Mouse (Mus musculus) liver, embryonic 14.5 days (tissue): ENCODE measurements at regions not wholly inside any gene's neighbourhood (a gene's known extent, or its start where the extent isn't known, plus 50 kb on each side); places are given as distances from the start of the nearest gene placed in this dataset.

ENCODE experiments used
- ATAC-seq: fragments of 200-750 bp; cut with Nextera tagmentation; 2 replicates; pipeline ENCODE4 v1.8.0; 2017; ENCODE audit warnings: moderate number of reproducible peaks, mild to moderate bottlenecking, moderate library complexity; ENCODE audit not compliant: insufficient read depth
- DNase-seq, 3 experiments: peaks; one replicate each; pipeline ENCODE4 v3.0.0-alpha.2; 2012 to 2013; ENCODE audit warnings: low read depth in 3 of 3, low spot score in 3 of 3
- H3K27ac ChIP-seq: fragments of 300-500 bp; sonication (generic); 2 replicates; pipeline ENCODE4 v1.5.1; 2014; ENCODE audit warnings: moderate library complexity, mild to moderate bottlenecking, control low read depth, inconsistent platforms
- H3K27me3 ChIP-seq: fragments of 300-500 bp; sonication (generic); 2 replicates; pipeline ENCODE4 v1.6.1; 2014; ENCODE audit warnings: mild to moderate bottlenecking, low read length, moderate library complexity; ENCODE audit not compliant: control insufficient read depth, insufficient read depth
- H3K36me3 ChIP-seq: fragments of 300-500 bp; sonication (generic); replicated peaks from 2 replicates; pipeline ENCODE4 v1.6.1; 2014; ENCODE audit warnings: low read depth; ENCODE audit not compliant: control insufficient read depth, insufficient read depth
- H3K4me1 ChIP-seq, 2 experiments: fragments of 200-500 bp in 1 of 2; fragments of 300-500 bp in 1 of 2; sonication (generic) in 1 of 2; replicated peaks; 2 replicates each; pipeline ENCODE4 v1.6.1; 2012 to 2014; ENCODE audit warnings: antibody characterized with exemption in 1 of 2, inconsistent platforms in 1 of 2, low read length in 1 of 2; ENCODE audit not compliant: control insufficient read depth in 2 of 2, insufficient read depth in 2 of 2
- H3K4me2 ChIP-seq: fragments of 300-500 bp; sonication (generic); 2 replicates; pipeline ENCODE4 v1.6.1; 2014; ENCODE audit warnings: low read depth, mild to moderate bottlenecking, control low read depth, moderate library complexity
- H3K4me3 ChIP-seq, 2 experiments: fragments of 200-500 bp in 1 of 2; fragments of 300-500 bp in 1 of 2; sonication (generic) in 1 of 2; 2 replicates each; pipeline ENCODE4 v1.5.1; 2012 to 2014; ENCODE audit warnings: low read depth in 2 of 2, low read length in 2 of 2, mild to moderate bottlenecking in 2 of 2, control low read depth in 1 of 2, inconsistent platforms in 1 of 2, moderate library complexity in 1 of 2; ENCODE audit not compliant: insufficient read depth in 1 of 2
- H3K9ac ChIP-seq: fragments of 300-500 bp; sonication (generic); replicated peaks from 2 replicates; pipeline ENCODE4 v1.6.1; 2014; ENCODE audit warnings: mild to moderate bottlenecking, control low read depth, moderate library complexity
- H3K9me3 ChIP-seq: fragments of 300-500 bp; sonication (generic); 2 replicates; pipeline ENCODE4 v1.6.1; 2016; ENCODE audit warnings: low read length, mixed read lengths; ENCODE audit not compliant: control insufficient read depth
- CTCF ChIP-seq: IDR thresholded peaks from 2 replicates; pipeline ENCODE4 v1.5.1; 2016; ENCODE audit warnings: antibody characterized with exemption, low read depth, control low read depth
- EP300 ChIP-seq: IDR thresholded peaks from 2 replicates; pipeline ENCODE4 v1.6.1; 2016; ENCODE audit warnings: antibody characterized with exemption, low read depth
- WGBS: fragments of 180-500 bp; shearing (Covaris S2); extraction: QIAGEN DNeasy Blood & Tissue Kit; methylation state at CpG from one replicate; pipeline ENCODE4 v1.1.7; 2014; ENCODE audit not compliant: insufficient replicate concordance; 5-methylcytosine and 5-hydroxymethylcytosine counted together

GRCm38 (mm10) chr9:84779125-84779524 lies 533.4 kb upstream of the Gm11114 start:
- Histone ChIP-seq H3K4me2 (no peak overlapping the region), H3K9ac (no peak overlapping the region), H3K27ac (no peak overlapping the region), H3K36me3 (no peaks in the 10 kb centered on the region), H3K4me3 (no peak overlapping the region), H3K27me3 (no peaks in the 10 kb centered on the region), H3K9me3 (no peaks in the 10 kb centered on the region), H3K4me1 (no peaks in the 10 kb centered on the region)
- DNase-seq (no peak), ATAC-seq (no peak)
- TF ChIP-seq CTCF = no peak
- no peak for TF ChIP-seq EP300
- 35% methylated on average over 1 of the region's 1 CpGs for WGBS

GRCm38 (mm10) chr9:84825768-84826167 lies 486.8 kb upstream of the Gm11114 start:
- Histone ChIP-seq H3K27me3 (no peaks in the 10 kb centered on the region), H3K9ac (no peak overlapping the region), H3K4me2 (no peak overlapping the region), H3K4me1 (no peaks in the 10 kb centered on the region), H3K4me3 (no peak overlapping the region), H3K9me3 (no peaks in the 10 kb centered on the region), H3K36me3 (no peaks in the 10 kb centered on the region), H3K27ac (no peak overlapping the region)
- no peak for DNase-seq
- TF ChIP-seq EP300 = no peak
- no peak for TF ChIP-seq CTCF
- ATAC-seq = no peak

- no peak overlapping the region for H3K9ac ChIP-seq
- no peak overlapping the region for H3K4me2 ChIP-seq
- no peaks in the 10 kb centered on the region for H3K9me3 ChIP-seq
- ATAC-seq = no peak
- no peak for TF ChIP-seq EP300
- TF ChIP-seq CTCF = no peak
- H3K4me1 ChIP-seq = no peaks in the 10 kb centered on the region
- no peak overlapping the region for H3K27ac ChIP-seq
- H3K36me3 ChIP-seq = no peaks in the 10 kb centered on the region
- DNase-seq = no peak
- H3K4me3 ChIP-seq = no peak overlapping the region
- no peaks in the 10 kb centered on the region for H3K27me3 ChIP-seq
- 12% methylated on average over 5 of the region's 5 CpGs for WGBS
Measured at GRCm38 (mm10) chr9:84828934-84829333, 483.6 kb upstream of the Gm11114 start.

GRCm38 (mm10) chr9:84830639-84831038 lies 481.9 kb upstream of the Gm11114 start:
- WGBS = 52% methylated on average over 2 of the region's 2 CpGs
- Histone ChIP-seq H3K9ac (no peak overlapping the region), H3K9me3 (no peaks in the 10 kb centered on the region), H3K36me3 (no peaks in the 10 kb centered on the region), H3K4me2 (no peak overlapping the region), H3K27ac (no peak overlapping the region), H3K4me3 (no peak overlapping the region), H3K27me3 (no peaks in the 10 kb centered on the region), H3K4me1 (no peaks in the 10 kb centered on the region)
- no peak for TF ChIP-seq CTCF
- no peak for TF ChIP-seq EP300
- DNase-seq = no peak
- no peak for ATAC-seq

GRCm38 (mm10) chr9:84837498-84837897 lies 475.1 kb upstream of the Gm11114 start:
- 63% methylated on average over 1 of the region's 1 CpGs for WGBS
- no peaks in the 10 kb centered on the region for H3K4me1 ChIP-seq
- no peak for ATAC-seq
- no peak overlapping the region for H3K4me3 ChIP-seq
- no peaks in the 10 kb centered on the region for H3K36me3 ChIP-seq
- TF ChIP-seq EP300 (no peak), CTCF (no peak)
- H3K4me2 ChIP-seq = no peak overlapping the region
- no peak overlapping the region for H3K27ac ChIP-seq
- no peaks in the 10 kb centered on the region for H3K27me3 ChIP-seq
- H3K9me3 ChIP-seq = no peaks in the 10 kb centered on the region
- H3K9ac ChIP-seq = no peak overlapping the region
- DNase-seq = no peak

- no peak overlapping the region for H3K4me2 ChIP-seq
- no peaks in the 10 kb centered on the region for H3K36me3 ChIP-seq
- ATAC-seq = no peak
- H3K9ac ChIP-seq = no peak overlapping the region
- H3K27ac ChIP-seq = no peak overlapping the region
- no peaks in the 10 kb centered on the region for H3K27me3 ChIP-seq
- no peaks in the 10 kb centered on the region for H3K4me1 ChIP-seq
- DNase-seq = no peak
- no peak for TF ChIP-seq CTCF
- no peak for TF ChIP-seq EP300
- no peak overlapping the region for H3K4me3 ChIP-seq
- H3K9me3 ChIP-seq = no peaks in the 10 kb centered on the region
Measured at GRCm38 (mm10) chr9:84844021-84844420, 468.6 kb upstream of the Gm11114 start.
